Mouse (Mus musculus): ENCODE data around the gene Uvrag. TPM values are rescaled to one million over a fixed set of nuclear protein-coding genes. Genes with fewer than 3 reads are reported as not detected.

Uvrag gene
- total RNA-seq, 1 experiment from 2014 or later: 31.4 TPM

GRCm38 (mm10) chr7:99106714-99107270 is 34.1 kb downstream of the Uvrag start:
- no peak for ATAC-seq (replicated peaks; ENCODE audit: low read depth, poor library complexity, severe bottlenecking)

DNA sequence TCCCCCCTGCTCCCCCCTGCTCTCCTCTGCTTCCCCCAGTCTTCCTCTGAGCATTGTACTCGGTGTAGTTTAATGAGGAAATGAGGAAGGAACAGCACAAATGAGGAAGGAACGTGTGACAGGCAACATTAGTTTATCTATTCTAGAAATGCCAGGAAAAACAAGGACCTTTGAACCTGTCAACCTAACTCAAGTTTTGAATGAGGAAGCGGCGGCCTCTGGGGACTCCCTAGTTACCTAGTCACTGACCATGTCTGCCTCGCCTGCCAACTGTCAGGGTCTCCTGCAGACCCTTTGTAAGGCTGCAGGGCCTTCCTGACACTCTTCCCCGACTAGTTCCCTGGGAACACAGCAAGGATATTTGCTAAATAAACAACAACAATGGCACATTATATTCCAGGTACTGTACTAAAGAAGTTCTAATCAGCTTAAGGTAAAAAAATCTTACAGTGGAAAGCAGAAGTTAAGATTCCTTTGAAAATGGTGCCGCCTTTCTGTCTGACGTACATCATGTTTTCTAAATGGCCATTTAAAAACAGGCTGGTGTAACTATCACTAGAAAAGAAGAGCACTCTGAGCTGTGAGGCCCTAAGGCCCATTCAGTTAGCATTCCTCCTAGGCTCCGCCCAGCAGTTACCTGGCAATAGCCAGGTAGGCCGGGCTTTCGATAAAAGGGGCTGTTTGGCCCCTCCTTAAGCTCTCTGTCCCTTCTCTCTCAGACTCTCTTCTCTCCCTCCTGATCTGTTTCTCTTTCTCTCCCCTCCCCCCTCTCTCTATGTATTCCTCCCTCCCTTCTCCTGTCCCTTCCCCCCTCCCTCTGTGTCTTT is 39.0 kb downstream of the Uvrag start:
- ATAC-seq (replicated peaks; ENCODE audit: low read depth, poor library complexity, severe bottlenecking): peak; percentile 78

DNA sequence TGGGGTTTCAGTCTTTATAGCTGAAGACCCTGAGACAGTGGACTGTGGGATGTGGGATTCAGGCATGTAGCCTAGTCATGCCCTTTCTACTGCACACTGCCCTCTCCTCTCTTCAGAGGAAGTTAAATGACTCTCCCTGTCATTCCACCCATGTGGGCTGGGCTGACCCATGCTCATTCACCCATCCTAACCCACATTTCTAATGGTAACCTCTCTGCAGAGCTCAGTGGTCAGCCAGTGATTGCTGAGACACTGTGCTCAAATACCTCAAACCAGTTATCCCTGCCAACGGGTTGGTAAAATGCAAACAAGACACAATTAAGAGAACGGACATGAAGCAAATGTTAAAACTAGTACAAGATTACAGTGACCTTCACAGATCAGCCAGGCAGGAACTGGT is 39.9 kb downstream of the Uvrag start:
- ATAC-seq (replicated peaks; ENCODE audit: low read depth, poor library complexity, severe bottlenecking): no peak

DNA sequence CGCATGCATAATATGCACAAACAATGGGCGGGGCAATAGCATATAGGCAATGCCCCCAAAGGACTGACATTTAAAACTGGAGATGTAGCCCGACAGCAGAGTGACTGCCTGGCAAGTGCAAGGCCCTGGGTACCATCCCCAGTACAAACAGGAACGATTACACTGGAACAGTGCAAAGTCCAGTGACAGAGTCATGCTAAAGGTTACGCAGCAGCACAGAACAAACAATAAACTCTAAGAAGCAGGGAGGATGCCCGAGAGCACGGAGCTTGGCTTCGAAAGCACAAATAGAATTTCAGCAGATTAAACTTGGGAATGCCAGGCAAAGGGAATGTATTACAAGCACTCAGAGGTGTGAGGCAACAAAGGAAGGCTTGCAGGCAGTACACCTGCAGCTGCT is 40.4 kb downstream of the Uvrag start:
- ATAC-seq (replicated peaks; ENCODE audit: low read depth, poor library complexity, severe bottlenecking): no peak

DNA sequence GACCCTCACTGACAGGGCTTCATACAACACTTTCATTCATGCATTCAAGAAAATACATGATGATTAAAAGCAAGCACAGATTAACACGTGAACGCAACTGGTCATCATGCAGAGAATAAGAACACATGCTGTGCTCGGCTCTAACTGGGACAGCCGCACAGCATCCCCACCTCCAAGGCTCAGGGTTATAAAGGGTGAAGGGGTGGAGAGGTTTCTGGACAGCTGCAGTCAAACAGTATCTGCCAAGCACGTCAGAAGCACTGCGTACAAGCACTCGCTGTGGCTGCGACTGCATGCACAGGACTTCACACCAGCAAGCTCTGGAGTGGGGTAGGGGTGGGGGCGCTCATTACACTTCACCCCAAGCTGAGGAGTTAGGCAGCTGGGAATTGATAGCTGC is 40.9 kb downstream of the Uvrag start:
- ATAC-seq (replicated peaks; ENCODE audit: low read depth, poor library complexity, severe bottlenecking): no peak

- no peak for ATAC-seq (replicated peaks; ENCODE audit: low read depth, poor library complexity, severe bottlenecking)
Measured at GRCm38 (mm10) chr7:99097781-99098180, 43.2 kb downstream of the Uvrag start.

- ATAC-seq (replicated peaks; ENCODE audit: low read depth, poor library complexity, severe bottlenecking): no peak
Measured at GRCm38 (mm10) chr7:99097128-99097527, 43.8 kb downstream of the Uvrag start.

- peak; percentile 62; the same call in 1 of the 2 replicates for ATAC-seq (replicated peaks; ENCODE audit: low read depth, poor library complexity, severe bottlenecking)
Measured at GRCm38 (mm10) chr7:99095191-99095590, 45.8 kb downstream of the Uvrag start.

DNA sequence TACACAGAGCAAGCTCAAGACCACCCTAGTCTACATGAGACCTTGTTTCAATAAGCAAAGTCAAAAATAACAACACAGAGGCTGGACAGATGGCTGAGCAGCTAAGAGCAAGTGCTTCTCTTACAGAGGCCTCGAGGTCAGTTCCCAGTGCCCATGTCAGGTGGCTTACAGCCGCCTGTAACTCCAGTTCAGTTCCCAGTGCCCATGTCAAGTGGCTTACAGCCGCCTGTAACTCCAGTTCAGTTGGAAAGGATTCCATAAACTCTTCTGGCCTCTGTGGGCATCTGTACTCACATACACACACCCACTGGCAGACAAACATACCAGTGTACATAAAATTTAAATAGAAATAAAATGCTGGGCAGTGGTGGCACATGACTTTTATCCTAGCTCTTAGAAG is 46.6 kb downstream of the Uvrag start:
- no peak for ATAC-seq (replicated peaks; ENCODE audit: low read depth, poor library complexity, severe bottlenecking)

GRCm38 (mm10) chr7:99091915-99092645 is 48.9 kb downstream of the Uvrag start:
- ATAC-seq (replicated peaks; ENCODE audit: low read depth, poor library complexity, severe bottlenecking): no peak

DNA sequence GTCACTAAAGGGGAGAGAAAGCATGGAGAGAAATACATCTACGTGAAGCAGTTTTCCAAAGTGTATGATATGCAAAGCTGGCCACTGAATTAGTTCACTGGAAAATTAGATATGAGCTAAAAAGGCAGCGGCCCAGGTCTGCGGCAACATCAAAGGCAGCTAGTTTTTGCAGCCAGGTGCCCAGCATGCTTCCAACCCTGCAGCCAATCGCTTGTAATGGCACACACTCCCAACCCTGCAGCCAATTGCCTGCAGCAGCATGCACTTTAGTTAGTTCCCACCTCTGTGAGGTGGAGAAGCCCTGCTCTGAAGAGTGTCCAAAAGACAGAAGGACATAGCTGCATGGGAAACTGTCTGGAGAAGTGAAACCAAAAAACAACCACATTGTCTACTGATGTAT is 51.2 kb downstream of the Uvrag start:
- no peak for ATAC-seq (replicated peaks; ENCODE audit: low read depth, poor library complexity, severe bottlenecking)

GRCm38 (mm10) chr7:99088576-99089346 is 52.2 kb downstream of the Uvrag start:
- no peak for ATAC-seq (replicated peaks; ENCODE audit: low read depth, poor library complexity, severe bottlenecking)

DNA sequence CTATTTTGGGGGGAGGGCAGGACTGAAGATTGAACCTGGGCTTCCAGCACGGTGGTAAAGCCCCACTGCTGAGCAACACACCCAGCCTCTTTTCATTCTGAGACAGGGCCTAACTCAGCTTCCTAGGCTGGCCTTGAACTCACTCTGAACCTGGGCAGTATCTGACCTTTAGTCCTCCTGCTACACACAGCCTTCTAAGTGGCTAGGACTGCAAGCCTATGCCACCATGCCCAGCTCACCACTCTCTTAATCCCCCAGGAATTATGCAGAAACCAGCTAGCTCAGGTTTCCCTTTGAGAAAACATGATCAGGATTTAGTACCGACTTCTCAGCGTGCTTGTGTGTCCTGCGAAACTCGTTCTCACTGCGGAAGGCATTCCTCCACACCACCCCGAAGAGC is 53.4 kb downstream of the Uvrag start:
- ATAC-seq (replicated peaks; ENCODE audit: low read depth, poor library complexity, severe bottlenecking): no peak

DNA sequence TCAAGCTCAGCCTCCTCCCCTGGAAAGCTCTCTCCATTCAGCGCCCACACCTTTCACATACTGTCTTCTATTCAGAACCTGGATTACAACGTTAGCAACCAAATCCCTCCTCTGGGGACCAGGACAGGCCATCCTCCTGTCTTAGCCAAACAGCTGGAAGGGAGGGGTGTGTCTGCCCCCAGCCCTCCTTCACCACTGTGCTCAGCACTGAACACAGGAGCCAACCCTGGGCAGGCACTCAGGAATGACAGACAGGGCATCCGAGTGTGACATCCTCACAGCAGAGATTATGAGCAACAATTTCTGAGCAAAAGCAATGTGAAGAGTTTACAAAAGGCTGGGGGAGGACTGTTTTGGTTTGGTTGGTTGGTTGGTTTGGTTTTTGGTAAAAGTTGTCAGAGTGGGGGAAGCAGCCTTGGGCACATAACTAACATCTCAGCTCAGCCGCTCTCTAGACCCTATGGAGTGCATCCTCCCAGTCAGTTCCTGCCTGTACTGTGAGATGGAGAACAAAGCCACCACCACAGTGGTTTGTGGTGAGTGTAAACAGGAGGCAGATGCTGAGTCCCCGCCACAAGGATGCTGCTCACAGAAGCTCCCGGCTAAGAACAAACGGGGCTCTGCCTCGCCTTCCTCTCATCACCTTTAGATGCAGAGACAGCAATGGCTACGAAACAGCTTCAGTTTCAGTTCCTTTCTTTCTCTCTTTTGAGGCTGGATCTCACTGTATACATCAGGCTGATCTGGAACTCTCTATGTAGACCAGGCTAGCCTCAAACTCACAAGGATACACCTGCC is 54.1 kb downstream of the Uvrag start:
- ATAC-seq (replicated peaks; ENCODE audit: low read depth, poor library complexity, severe bottlenecking): peak; percentile 95

DNA sequence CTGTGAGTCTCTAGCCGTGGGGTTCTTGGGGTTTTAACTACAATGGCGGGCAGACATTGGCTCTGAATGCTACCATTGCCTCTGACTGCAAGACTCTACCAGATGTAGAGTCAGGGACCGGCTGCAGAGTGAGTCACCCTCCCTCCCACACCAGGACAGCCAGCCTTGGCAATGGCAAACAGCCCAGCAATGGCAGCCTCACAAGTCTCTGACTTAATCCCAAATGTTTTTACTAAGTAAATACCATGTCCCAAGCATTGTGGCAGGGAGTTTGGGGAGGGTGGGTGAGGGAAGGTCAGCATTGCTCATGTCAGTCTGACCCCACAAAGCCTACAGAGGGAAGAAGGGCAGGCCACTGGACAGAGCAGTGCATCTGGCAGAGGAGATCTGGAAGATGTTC is 55.7 kb downstream of the Uvrag start:
- ATAC-seq (replicated peaks; ENCODE audit: low read depth, poor library complexity, severe bottlenecking): no peak

GRCm38 (mm10) chr7:99079522-99079921 is 61.4 kb downstream of the Uvrag start:
- no peak for ATAC-seq (replicated peaks; ENCODE audit: low read depth, poor library complexity, severe bottlenecking)

GRCm38 (mm10) chr7:99078805-99079204 is 62.1 kb downstream of the Uvrag start:
- no peak for ATAC-seq (replicated peaks; ENCODE audit: low read depth, poor library complexity, severe bottlenecking)

GRCm38 (mm10) chr7:99077234-99077633 is 63.7 kb downstream of the Uvrag start:
- ATAC-seq (replicated peaks; ENCODE audit: low read depth, poor library complexity, severe bottlenecking): no peak

DNA sequence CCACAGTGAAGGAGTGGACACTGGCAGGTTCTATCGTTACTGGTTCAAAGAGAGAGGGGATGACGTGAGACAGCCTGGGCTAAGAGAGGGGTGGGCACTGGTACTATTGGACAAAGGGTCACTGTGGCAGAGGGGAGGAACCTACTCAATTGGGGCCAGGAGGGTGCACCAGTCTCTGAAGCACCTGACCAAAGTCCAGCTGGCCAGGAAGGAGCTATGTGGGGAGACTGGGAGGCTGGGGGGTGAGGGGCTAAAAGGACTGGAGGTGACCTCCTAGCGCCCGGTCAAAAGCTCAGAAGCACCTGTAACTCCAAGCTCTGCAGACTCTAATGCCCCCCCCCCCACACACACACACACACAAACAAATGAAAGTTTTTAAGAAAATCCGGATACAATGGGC is 65.8 kb downstream of the Uvrag start:
- no peak for ATAC-seq (replicated peaks; ENCODE audit: low read depth, poor library complexity, severe bottlenecking)
